ENCODE assay signal across 8 mouse cellular contexts in genomic region chr7:45365742-45366651, GRCm38 (mm10). TPM values are rescaled to one million over a fixed set of nuclear protein-coding genes. Genes with fewer than 3 reads are reported as not detected.
DNase-seq lines count a peak whose midpoint lies in the region; ATAC-seq and TF ChIP-seq lines count a peak whose summit lies in the region.

No protein-coding gene starts in this region.

- H3K9ac ChIP-seq in forebrain, embryonic 14.5 days (ENCODE audit: low read length) = peak overlapping the region; percentile 83
- peak overlapping the region; percentile 56 for H3K9ac ChIP-seq in intestine, embryonic 14.5 days (ENCODE audit: low read length)
- H3K9ac ChIP-seq in lung, embryonic 14.5 days = peak overlapping the region; percentile 60

- TF ChIP-seq CTCF in layer of hippocampus, adult 2 months (conservative IDR thresholded peaks at IDR 0.05) = peak; percentile 28
- TF ChIP-seq CTCF in brain, embryonic 14.5 days (IDR thresholded peaks at IDR 0.05; ENCODE audit: borderline replicate concordance, extremely low read depth, insufficient read depth, insufficient read length) = no peak
- 0 out of 2 replicates have a peak, but pooled peaks have one; percentile 15 for TF ChIP-seq CTCF in lung, embryonic 14.5 days (IDR thresholded peaks at IDR 0.05; ENCODE audit: low read depth)

- H3K4me2 ChIP-seq in forebrain, embryonic 14.5 days (ENCODE audit: low read length) = peak overlapping the region; percentile 89
- peak overlapping the region; percentile 99 for H3K4me2 ChIP-seq in intestine, embryonic 14.5 days (ENCODE audit: low read length)
- H3K4me2 ChIP-seq in lung, embryonic 14.5 days = peak overlapping the region; percentile 98

- ATAC-seq in forebrain, embryonic 14.5 days = no peak
- no peak for ATAC-seq in intestine, embryonic 14.5 days (replicated peaks; ENCODE audit: low FRiP score, low TSS enrichment, low read depth)
- ATAC-seq in lung, embryonic 14.5 days (ENCODE audit: insufficient read depth) = no peak

- no peaks in the 10 kb centered on the region for H3K9me3 ChIP-seq in forebrain, embryonic 14.5 days (replicated peaks; ENCODE audit: control insufficient read depth, low read length)
- no peaks in the 10 kb centered on the region for H3K9me3 ChIP-seq in intestine, embryonic 14.5 days (ENCODE audit: control insufficient read depth, low read length)
- no peaks in the 10 kb centered on the region for H3K9me3 ChIP-seq in lung, embryonic 14.5 days (ENCODE audit: low read depth, low read length)

- no peak for TF ChIP-seq POLR2A in brain, embryonic 14.5 days (IDR thresholded peaks at IDR 0.05; ENCODE audit: borderline replicate concordance, extremely low read depth, insufficient read depth, insufficient read length, poor library complexity, severe bottlenecking)

- no peaks in the 10 kb centered on the region for H3K36me3 ChIP-seq in forebrain, embryonic 14.5 days (ENCODE audit: control insufficient read depth, insufficient read depth, low read length)
- no peaks in the 10 kb centered on the region for H3K36me3 ChIP-seq in intestine, embryonic 14.5 days (ENCODE audit: control insufficient read depth, insufficient read depth, low read length)
- no peaks in the 10 kb centered on the region for H3K36me3 ChIP-seq in lung, embryonic 14.5 days (ENCODE audit: insufficient read depth)

- H3K4me3 ChIP-seq in layer of hippocampus, adult 2 months = peak overlapping the region; percentile 88
- peak overlapping the region; percentile 83 for H3K4me3 ChIP-seq in forebrain, embryonic 14.5 days (ENCODE audit: low read depth, low read length)
- H3K4me3 ChIP-seq in intestine, embryonic 14.5 days (ENCODE audit: low read depth, low read length) = peak overlapping the region; percentile 52
- H3K4me3 ChIP-seq in lung, embryonic 14.5 days (ENCODE audit: low read depth, low read length) = peak overlapping the region; percentile 57

- peak overlapping the region; percentile 96 for H3K27ac ChIP-seq in layer of hippocampus, adult 2 months
- peak overlapping the region; percentile 68; the same call in 1 of the 2 replicates for H3K27ac ChIP-seq in forebrain, embryonic 14.5 days (ENCODE audit: low read depth, low read length)
- H3K27ac ChIP-seq in intestine, embryonic 14.5 days (ENCODE audit: low read depth) = no peak overlapping the region
- H3K27ac ChIP-seq in lung, embryonic 14.5 days (ENCODE audit: low read depth) = no peak overlapping the region

- peaks cover 35% of the 10 kb centered on the region for H3K4me1 ChIP-seq in forebrain, embryonic 14.5 days (ENCODE audit: control insufficient read depth, insufficient read depth, low read length)
- H3K4me1 ChIP-seq in intestine, embryonic 14.5 days (replicated peaks; ENCODE audit: control insufficient read depth, insufficient read depth, low read length) = peaks cover 23% of the 10 kb centered on the region
- H3K4me1 ChIP-seq in lung, embryonic 14.5 days (ENCODE audit: insufficient read depth) = peaks cover 14% of the 10 kb centered on the region; the same call in 1 of the 2 replicates

- no peak for DNase-seq in layer of hippocampus, adult 2 months (ENCODE audit: low spot score in 2 of 2)
- DNase-seq in layer of hippocampus, adult 9-11 months = no peak
- DNase-seq in brain, embryonic 14.5 days (ENCODE audit: low read depth) = peak; percentile 51
- DNase-seq in forebrain, embryonic 14.5 days (ENCODE audit: low spot score) = peak; percentile 23
- peak; percentile 85 for DNase-seq in intestine, embryonic 14.5 days (ENCODE audit: low spot score)
- DNase-seq in lung, embryonic 14.5 days = peak; percentile 71
- peak; percentile 69 for DNase-seq in ovary, postnatal 36 days (ENCODE audit: low spot score)
- DNase-seq in spleen, postnatal 10 days (ENCODE audit: low spot score in 2 of 2) = no peak

- H3K27me3 ChIP-seq in forebrain, embryonic 14.5 days (replicated peaks; ENCODE audit: control insufficient read depth, insufficient read depth, low read length) = peaks cover 6% of the 10 kb centered on the region; the same call in 1 of the 2 replicates
- peaks cover 60% of the 10 kb centered on the region for H3K27me3 ChIP-seq in intestine, embryonic 14.5 days (replicated peaks; ENCODE audit: control insufficient read depth, insufficient read depth, low read length)
- peaks cover 66% of the 10 kb centered on the region for H3K27me3 ChIP-seq in lung, embryonic 14.5 days (ENCODE audit: insufficient read depth, low read length)

- WGBS in forebrain, embryonic 14.5 days = 4% methylated on average over 29 of the region's 35 CpGs
- 4% methylated on average over 31 of the region's 35 CpGs for WGBS in intestine, embryonic 14.5 days
- WGBS in lung, embryonic 14.5 days = 4% methylated on average over 33 of the region's 35 CpGs

RNA-seq across cellular contexts. Expression of gene Ppfia3, which starts 0.8 kb away (rescaled TPM):
- total RNA-seq in layer of hippocampus, adult 2 months (2021) = 100 to 1,000 TPM; 133 to 138 TPM
- 56.7 and 60.0 TPM in 2 replicates for polyA plus RNA-seq in brain, embryonic 14.5 days (2012; rRNA removed)
- 10.7 and 17.3 TPM in 2 replicates for polyA plus RNA-seq in forebrain, embryonic 14.5 days (2014; fragmentation: Nextera tagmentation; extraction: Ambion mirVana)
- 5.5 and 5.8 TPM in 2 replicates for polyA plus RNA-seq in intestine, embryonic 14.5 days (2014; fragmentation: Nextera tagmentation; extraction: Ambion mirVana)
- polyA plus RNA-seq in lung, embryonic 14.5 days (2014; fragmentation: Nextera tagmentation; extraction: Ambion mirVana) = 3.1 and 3.2 TPM in 2 replicates

RNA-seq across cellular contexts. Expression of gene Lin7b, which starts 4.4 kb away (rescaled TPM):
- 100 to 1,000 TPM; 138 to 146 TPM for total RNA-seq in layer of hippocampus, adult 2 months (2021)
- polyA plus RNA-seq in brain, embryonic 14.5 days (2012; rRNA removed) = 15.7 and 17.6 TPM in 2 replicates
- polyA plus RNA-seq in forebrain, embryonic 14.5 days (2014; fragmentation: Nextera tagmentation; extraction: Ambion mirVana) = 6.2 and 11.0 TPM in 2 replicates
- polyA plus RNA-seq in intestine, embryonic 14.5 days (2014; fragmentation: Nextera tagmentation; extraction: Ambion mirVana) = 3.0 and 3.2 TPM in 2 replicates
- polyA plus RNA-seq in lung, embryonic 14.5 days (2014; fragmentation: Nextera tagmentation; extraction: Ambion mirVana) = 0.30 and 0.87 TPM in 2 replicates

RNA-seq across cellular contexts. Expression of gene Snrnp70, which starts 29.5 kb away (rescaled TPM):
- 100 to 1,000 TPM; 456 to 514 TPM for total RNA-seq in layer of hippocampus, adult 2 months (2021)
- 643 and 713 TPM in 2 replicates for polyA plus RNA-seq in brain, embryonic 14.5 days (2012; rRNA removed)
- polyA plus RNA-seq in forebrain, embryonic 14.5 days (2014; fragmentation: Nextera tagmentation; extraction: Ambion mirVana) = 95.7 and 99.4 TPM in 2 replicates
- polyA plus RNA-seq in intestine, embryonic 14.5 days (2014; fragmentation: Nextera tagmentation; extraction: Ambion mirVana) = 77.1 and 86.0 TPM in 2 replicates
- 74.0 and 88.2 TPM in 2 replicates for polyA plus RNA-seq in lung, embryonic 14.5 days (2014; fragmentation: Nextera tagmentation; extraction: Ambion mirVana)

RNA-seq across cellular contexts. Expression of gene Hrc, which starts 30.9 kb away (rescaled TPM):
- under 1 TPM; 0.22 to 0.33 TPM for total RNA-seq in layer of hippocampus, adult 2 months (2021)
- 0.48 and 1.3 TPM in 2 replicates for polyA plus RNA-seq in brain, embryonic 14.5 days (2012; rRNA removed)
- polyA plus RNA-seq in forebrain, embryonic 14.5 days (2014; fragmentation: Nextera tagmentation; extraction: Ambion mirVana) = 0.06 TPM in 1 of 2 replicates, not detected in the other
- 0.58 and 0.63 TPM in 2 replicates for polyA plus RNA-seq in intestine, embryonic 14.5 days (2014; fragmentation: Nextera tagmentation; extraction: Ambion mirVana)
- 0.58 and 1.2 TPM in 2 replicates for polyA plus RNA-seq in lung, embryonic 14.5 days (2014; fragmentation: Nextera tagmentation; extraction: Ambion mirVana)

RNA-seq across cellular contexts. Expression of gene Trpm4, which starts 32.4 kb away (rescaled TPM):
- 10 to 100 TPM; 12.8 to 16.5 TPM for total RNA-seq in layer of hippocampus, adult 2 months (2021)
- 19.0 and 20.3 TPM in 2 replicates for polyA plus RNA-seq in brain, embryonic 14.5 days (2012; rRNA removed)
- polyA plus RNA-seq in forebrain, embryonic 14.5 days (2014; fragmentation: Nextera tagmentation; extraction: Ambion mirVana) = 6.5 and 9.8 TPM in 2 replicates
- 18.7 and 21.3 TPM in 2 replicates for polyA plus RNA-seq in intestine, embryonic 14.5 days (2014; fragmentation: Nextera tagmentation; extraction: Ambion mirVana)
- 11.4 and 15.7 TPM in 2 replicates for polyA plus RNA-seq in lung, embryonic 14.5 days (2014; fragmentation: Nextera tagmentation; extraction: Ambion mirVana)

Comparison
In these comparisons a context has a peak if more than half of its experiments do, and no peak if none do; other contexts are left out.
1. DNase-seq: peak in brain, embryonic 14.5 days (single experiment), forebrain, embryonic 14.5 days (single experiment), intestine, embryonic 14.5 days (single experiment), lung, embryonic 14.5 days (single experiment) and ovary, postnatal 36 days (single experiment); none in layer of hippocampus, adult 2 months (0 of 2), layer of hippocampus, adult 9-11 months (single experiment) and spleen, postnatal 10 days (0 of 2).
2. H3K27ac ChIP-seq: peak in layer of hippocampus, adult 2 months (single experiment) and forebrain, embryonic 14.5 days (single experiment); none in intestine, embryonic 14.5 days (single experiment) and lung, embryonic 14.5 days (single experiment).
3. Peak in every context shown above with its lines, with median percentiles within 50 percentile points of each other: H3K4me3 ChIP-seq, H3K4me2 ChIP-seq and H3K9ac ChIP-seq.